In genomic region chr11:102780271-102780985, GRCm38 (mm10) we compare ENCODE assay signal across 9 mouse cellular contexts. TPM values are rescaled to one million over a fixed set of nuclear protein-coding genes. Genes with fewer than 3 reads are reported as not detected.
A peak's percentile ranks its signal among the peaks of the same experiment; 100 is the strongest.
DNase-seq lines count a peak whose midpoint lies in the region; ATAC-seq lines count a peak whose summit lies in the region.
"Had no signal": no experiment of that assay in that cellular context is flagged by ENCODE, and none has a peak within 500 bp of the region (broad histone marks: within the 10 kb centered on the region; RNA-seq: fewer than 3 reads in every experiment).

No protein-coding gene starts in this region.

- H3K27me3 ChIP-seq in hindbrain, embryonic 13.5 days: no peaks in the 10 kb centered on the region
- no peaks in the 10 kb centered on the region for H3K27me3 ChIP-seq in hindbrain, embryonic 11.5 days (ENCODE audit: control insufficient read depth, insufficient read depth, low read length)

- H3K9ac ChIP-seq in hindbrain, embryonic 13.5 days: peak overlapping the region; percentile 49
- H3K9ac ChIP-seq in hindbrain, embryonic 11.5 days (ENCODE audit: low read depth, low read length): no peak overlapping the region
- H3K9ac ChIP-seq: liver, embryonic 14.5 days had no signal

- peaks cover 31% of the 10 kb centered on the region for H3K4me1 ChIP-seq in hindbrain, embryonic 13.5 days (replicated peaks)
- no peaks in the 10 kb centered on the region for H3K4me1 ChIP-seq in hindbrain, embryonic 11.5 days (replicated peaks; ENCODE audit: control insufficient read depth, insufficient read depth, low read length)

- no peaks in the 10 kb centered on the region for H3K9me3 ChIP-seq in hindbrain, embryonic 13.5 days
- no peaks in the 10 kb centered on the region for H3K9me3 ChIP-seq in hindbrain, embryonic 11.5 days (ENCODE audit: control insufficient read depth, low read length)

- H3K27ac ChIP-seq in hindbrain, embryonic 13.5 days: peak overlapping the region; percentile 49
- no peak overlapping the region for H3K27ac ChIP-seq in hindbrain, embryonic 11.5 days (ENCODE audit: low read depth, low read length)
- H3K27ac ChIP-seq: liver, embryonic 14.5 days had no signal

- H3K36me3 ChIP-seq in hindbrain, embryonic 13.5 days: peaks cover 21% of the 10 kb centered on the region
- H3K36me3 ChIP-seq in hindbrain, embryonic 11.5 days (ENCODE audit: control insufficient read depth, insufficient read depth, low read length): no peaks in the 10 kb centered on the region

- ATAC-seq in hindbrain, embryonic 13.5 days (ENCODE audit: low FRiP score): no peak
- no peak for ATAC-seq in hindbrain, embryonic 11.5 days (ENCODE audit: low FRiP score)
- peak; percentile 55 to 57; a peak in 2 of 4 replicates for ATAC-seq in hematopoietic stem cell, adult 5-6 weeks (replicated peaks in 1 of 2; ENCODE audit: insufficient read depth in 1 of 2, low FRiP score in 2 of 2, low TSS enrichment in 1 of 2, low read depth in 1 of 2, poor library complexity in 2 of 2, severe bottlenecking in 2 of 2)

- H3K4me2 ChIP-seq in hindbrain, embryonic 13.5 days: no peak overlapping the region
- no peak overlapping the region for H3K4me2 ChIP-seq in hindbrain, embryonic 11.5 days (replicated peaks; ENCODE audit: low read depth, low read length)

- no peak for DNase-seq in hindbrain, embryonic 11.5 days (ENCODE audit: low spot score)
- peak; percentile 57 to 59 for DNase-seq in cerebellum, postnatal 14 days
- peak; percentile 60 for DNase-seq in lung, postnatal 14 days
- DNase-seq in left cerebral cortex, adult 9 months (ENCODE audit: low spot score in 2 of 2): no peak
- DNase-seq in embryo, embryonic 11 days: no peak
- no peak for DNase-seq in right cerebral cortex, adult 18-20 months

- 44% methylated on average over 11 of the region's 11 CpGs for WGBS in hindbrain, embryonic 13.5 days
- WGBS in hindbrain, embryonic 11.5 days: 53% methylated on average over 11 of the region's 11 CpGs

- no peak overlapping the region for H3K4me3 ChIP-seq in hindbrain, embryonic 13.5 days
- no peak overlapping the region for H3K4me3 ChIP-seq in hindbrain, embryonic 11.5 days (ENCODE audit: low read depth, low read length)

RNA-seq across cellular contexts. Expression of gene Adam11, which starts 19.2 kb away (rescaled TPM):
- polyA plus RNA-seq in hindbrain, embryonic 13.5 days (2015; fragmentation: Nextera tagmentation; extraction: Ambion mirVana): 27.6 and 35.7 TPM in 2 replicates
- polyA plus RNA-seq in hindbrain, embryonic 11.5 days (2014; fragmentation: Nextera tagmentation; extraction: Ambion mirVana): 16.6 and 19.2 TPM in 2 replicates
- 3.5 and 4.1 TPM in 2 replicates for total RNA-seq in hematopoietic stem cell, adult 5-6 weeks (2017)

RNA-seq across cellular contexts. Expression of gene Gjc1, which starts 39.1 kb away (rescaled TPM):
- 43.8 and 44.8 TPM in 2 replicates for polyA plus RNA-seq in hindbrain, embryonic 13.5 days (2015; fragmentation: Nextera tagmentation; extraction: Ambion mirVana)
- 78.5 and 82.8 TPM in 2 replicates for polyA plus RNA-seq in hindbrain, embryonic 11.5 days (2014; fragmentation: Nextera tagmentation; extraction: Ambion mirVana)
- 0.31 TPM in 1 of 2 replicates, not detected in the other for total RNA-seq in hematopoietic stem cell, adult 5-6 weeks (2017)

RNA-seq across cellular contexts. Expression of gene Higd1b, which starts 55.2 kb away (rescaled TPM):
- polyA plus RNA-seq in hindbrain, embryonic 13.5 days (2015; fragmentation: Nextera tagmentation; extraction: Ambion mirVana): 2.4 and 4.2 TPM in 2 replicates
- polyA plus RNA-seq in hindbrain, embryonic 11.5 days (2014; fragmentation: Nextera tagmentation; extraction: Ambion mirVana): not detected in 2 replicates
- total RNA-seq in hematopoietic stem cell, adult 5-6 weeks (2017): not detected in 2 replicates
- polyA plus RNA-seq: liver, embryonic 14.5 days had no signal

Comparison
In these comparisons a context has a peak if more than half of its experiments do, and no peak if none do; other contexts are left out.
1. ATAC-seq: peak in hematopoietic stem cell, adult 5-6 weeks (2 of 2); none in hindbrain, embryonic 13.5 days (single experiment) and hindbrain, embryonic 11.5 days (single experiment).
2. DNase-seq: peak in cerebellum, postnatal 14 days (2 of 2) and lung, postnatal 14 days (single experiment); none in hindbrain, embryonic 11.5 days (single experiment), left cerebral cortex, adult 9 months (0 of 2), embryo, embryonic 11 days (single experiment) and right cerebral cortex, adult 18-20 months (single experiment).